In the genomic region with DNA sequence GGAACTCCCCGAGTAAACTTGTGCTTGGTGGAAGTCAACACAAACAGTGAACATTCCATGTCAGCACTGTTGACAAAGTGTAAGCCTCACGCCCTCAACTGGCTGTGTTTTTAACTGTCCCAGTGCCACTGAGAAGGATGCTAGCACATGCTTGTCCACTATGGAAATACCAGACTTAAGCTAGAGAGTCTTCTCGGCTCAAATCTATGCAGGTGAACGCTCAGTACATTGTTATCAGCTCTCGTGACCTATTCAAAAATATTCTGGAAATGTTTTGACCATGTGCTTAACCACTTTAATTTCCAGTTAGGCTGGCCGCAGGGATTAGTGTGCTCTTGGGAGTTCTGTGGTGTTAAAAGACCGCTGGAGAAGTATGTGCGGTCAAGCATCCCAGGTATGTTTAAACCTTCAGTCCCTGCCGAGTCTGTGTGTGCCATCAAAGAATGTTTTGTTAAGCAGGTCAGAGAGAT, we compare ENCODE assay signal across 14 mouse cellular contexts.
DNase-seq lines count a peak whose midpoint lies in the region; ATAC-seq and TF ChIP-seq lines count a peak whose summit lies in the region.
"Had no signal": no experiment of that assay in that cellular context is flagged by ENCODE, and none has a peak within 500 bp of the region (broad histone marks: within the 10 kb centered on the region; RNA-seq: fewer than 3 reads in every experiment).

No protein-coding gene starts in this region.

- no peak overlapping the region for H3K4me2 ChIP-seq in embryonic facial prominence, embryonic 14.5 days (ENCODE audit: low read depth, low read length)
- no peak overlapping the region for H3K4me2 ChIP-seq in kidney, embryonic 15.5 days
- H3K4me2 ChIP-seq in hindbrain, embryonic 16.5 days (ENCODE audit: low read length), result no peak overlapping the region
- H3K4me2 ChIP-seq: midbrain, embryonic 12.5 days; neural tube, embryonic 13.5 days had no signal

- no peaks in the 10 kb centered on the region for H3K27me3 ChIP-seq in embryonic facial prominence, embryonic 14.5 days (replicated peaks; ENCODE audit: control insufficient read depth, insufficient read depth, low read length)
- H3K27me3 ChIP-seq in kidney, embryonic 15.5 days, result no peaks in the 10 kb centered on the region
- no peaks in the 10 kb centered on the region for H3K27me3 ChIP-seq in hindbrain, embryonic 16.5 days (replicated peaks; ENCODE audit: control insufficient read depth, insufficient read depth, low read length)
- H3K27me3 ChIP-seq: midbrain, embryonic 12.5 days; neural tube, embryonic 13.5 days had no signal

- no peaks in the 10 kb centered on the region for H3K9me3 ChIP-seq in embryonic facial prominence, embryonic 14.5 days (ENCODE audit: control insufficient read depth, low read length)
- H3K9me3 ChIP-seq in kidney, embryonic 15.5 days (replicated peaks), result no peaks in the 10 kb centered on the region
- no peaks in the 10 kb centered on the region for H3K9me3 ChIP-seq in hindbrain, embryonic 16.5 days (ENCODE audit: control insufficient read depth, low read length)
- H3K9me3 ChIP-seq: midbrain, embryonic 12.5 days; neural tube, embryonic 13.5 days had no signal

- no peaks in the 10 kb centered on the region for H3K36me3 ChIP-seq in embryonic facial prominence, embryonic 14.5 days (ENCODE audit: control insufficient read depth, insufficient read depth, low read length)
- no peaks in the 10 kb centered on the region for H3K36me3 ChIP-seq in kidney, embryonic 15.5 days
- H3K36me3 ChIP-seq in hindbrain, embryonic 16.5 days (ENCODE audit: control insufficient read depth, insufficient read depth, low read length), result no peaks in the 10 kb centered on the region
- H3K36me3 ChIP-seq: midbrain, embryonic 12.5 days; neural tube, embryonic 13.5 days had no signal

- WGBS in embryonic facial prominence, embryonic 14.5 days, result 23% methylated on average over 9 of the region's 9 CpGs
- WGBS in kidney, embryonic 15.5 days, result 24% methylated on average over 9 of the region's 9 CpGs
- 64% methylated on average over 9 of the region's 9 CpGs for WGBS in hindbrain, embryonic 16.5 days

- H3K27ac ChIP-seq in layer of hippocampus, adult 2 months, result no peak overlapping the region
- H3K27ac ChIP-seq in embryonic facial prominence, embryonic 14.5 days (replicated peaks; ENCODE audit: low read depth, low read length), result no peak overlapping the region
- peak overlapping the region; percentile 51; the same call in 1 of the 2 replicates for H3K27ac ChIP-seq in kidney, embryonic 15.5 days
- H3K27ac ChIP-seq in hindbrain, embryonic 16.5 days (ENCODE audit: low read depth, low read length), result no peak overlapping the region
- H3K27ac ChIP-seq: midbrain, embryonic 12.5 days; neural tube, embryonic 13.5 days had no signal

- DNase-seq in layer of hippocampus, adult 2 months (ENCODE audit: low spot score in 2 of 2), result no peak
- DNase-seq in layer of hippocampus, adult 11-12 months (ENCODE audit: low spot score), result no peak
- DNase-seq in embryonic facial prominence, embryonic 14.5 days (ENCODE audit: low spot score), result peak; percentile 43
- DNase-seq in lung, postnatal 25 days (ENCODE audit: low spot score), result peak; percentile 66
- no peak for DNase-seq in thymus, postnatal 25 days
- DNase-seq: cerebellum, adult 9-10 months; liver; right cerebral cortex, adult 18-20 months had no signal

- no peak overlapping the region for H3K4me3 ChIP-seq in layer of hippocampus, adult 2 months
- no peak overlapping the region for H3K4me3 ChIP-seq in embryonic facial prominence, embryonic 14.5 days (ENCODE audit: low read depth, low read length)
- no peak overlapping the region for H3K4me3 ChIP-seq in kidney, embryonic 15.5 days (replicated peaks)
- H3K4me3 ChIP-seq in hindbrain, embryonic 16.5 days (ENCODE audit: low read length), result no peak overlapping the region
- H3K4me3 ChIP-seq: erythroblast, embryonic 14.5 days; midbrain, embryonic 12.5 days; neural tube, embryonic 13.5 days had no signal

- no peak overlapping the region for H3K9ac ChIP-seq in embryonic facial prominence, embryonic 14.5 days (ENCODE audit: low read depth, low read length)
- H3K9ac ChIP-seq in kidney, embryonic 15.5 days, result no peak overlapping the region
- H3K9ac ChIP-seq in hindbrain, embryonic 16.5 days (ENCODE audit: low read depth, low read length), result no peak overlapping the region
- H3K9ac ChIP-seq: midbrain, embryonic 12.5 days; neural tube, embryonic 13.5 days had no signal

- H3K4me1 ChIP-seq in embryonic facial prominence, embryonic 14.5 days (ENCODE audit: control insufficient read depth, insufficient read depth, low read length), result peaks cover 31% of the 10 kb centered on the region
- H3K4me1 ChIP-seq in kidney, embryonic 15.5 days, result peaks cover 36% of the 10 kb centered on the region
- no peaks in the 10 kb centered on the region for H3K4me1 ChIP-seq in hindbrain, embryonic 16.5 days (ENCODE audit: control insufficient read depth, insufficient read depth, low read depth, low read length)

- no peak; the same call in 1 of the 2 replicates for ATAC-seq in embryonic facial prominence, embryonic 14.5 days (ENCODE audit: low read depth)
- peak; percentile 46; the same call in 1 of the 2 replicates for ATAC-seq in kidney, embryonic 15.5 days (replicated peaks; ENCODE audit: low FRiP score)
- ATAC-seq in hindbrain, embryonic 16.5 days, result no peak
- ATAC-seq: inflammation-experienced regulatory T-cells, adult 6 months had no signal

- TF ChIP-seq CTCF in layer of hippocampus, adult 2 months (conservative IDR thresholded peaks at IDR 0.05), result 0 out of 2 replicates have a peak, but pooled peaks have one; percentile 11

Comparison
In these comparisons a context has a peak if more than half of its experiments do, and no peak if none do; other contexts are left out.
1. DNase-seq: peak in embryonic facial prominence, embryonic 14.5 days (single experiment) and lung, postnatal 25 days (single experiment); none in layer of hippocampus, adult 2 months (0 of 2), layer of hippocampus, adult 11-12 months (single experiment) and thymus, postnatal 25 days (single experiment).